Mouse (Mus musculus) thymus, postnatal 25 days (tissue): Measurements from ENCODE around the gene Syvn1.

ENCODE experiments used
- DNase-seq: peaks from one replicate; pipeline ENCODE4 v3.0.0; 2022

Gene Syvn1

GRCm38 (mm10) chr19:6070571-6071250 lies 24.3 kb downstream of the Syvn1 start:
- DNase-seq: no peak

- DNase-seq: no peak
Observed at GRCm38 (mm10) chr19:6071261-6071660, 24.9 kb downstream of the Syvn1 start.

DNA sequence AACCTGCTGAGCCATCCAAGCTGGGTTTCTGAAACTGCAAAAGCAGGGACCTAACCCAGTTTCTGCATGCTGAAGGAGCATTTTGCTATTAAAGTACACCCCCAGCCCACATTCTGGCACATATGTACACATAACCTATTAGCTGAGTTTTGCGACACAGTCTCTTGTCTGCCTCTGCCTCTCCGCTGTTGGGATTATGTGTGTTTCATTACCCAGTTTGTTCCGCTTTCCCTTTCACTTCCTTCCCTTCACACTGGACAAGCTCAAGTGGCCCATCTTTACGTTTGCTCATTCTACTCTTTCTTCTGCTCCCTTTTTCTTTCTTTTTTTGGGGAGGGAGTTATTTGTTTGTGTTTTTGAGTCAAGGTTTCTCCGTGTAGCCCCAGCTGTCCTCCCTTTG lies 27.5 kb downstream of the Syvn1 start:
- no peak for DNase-seq

DNA sequence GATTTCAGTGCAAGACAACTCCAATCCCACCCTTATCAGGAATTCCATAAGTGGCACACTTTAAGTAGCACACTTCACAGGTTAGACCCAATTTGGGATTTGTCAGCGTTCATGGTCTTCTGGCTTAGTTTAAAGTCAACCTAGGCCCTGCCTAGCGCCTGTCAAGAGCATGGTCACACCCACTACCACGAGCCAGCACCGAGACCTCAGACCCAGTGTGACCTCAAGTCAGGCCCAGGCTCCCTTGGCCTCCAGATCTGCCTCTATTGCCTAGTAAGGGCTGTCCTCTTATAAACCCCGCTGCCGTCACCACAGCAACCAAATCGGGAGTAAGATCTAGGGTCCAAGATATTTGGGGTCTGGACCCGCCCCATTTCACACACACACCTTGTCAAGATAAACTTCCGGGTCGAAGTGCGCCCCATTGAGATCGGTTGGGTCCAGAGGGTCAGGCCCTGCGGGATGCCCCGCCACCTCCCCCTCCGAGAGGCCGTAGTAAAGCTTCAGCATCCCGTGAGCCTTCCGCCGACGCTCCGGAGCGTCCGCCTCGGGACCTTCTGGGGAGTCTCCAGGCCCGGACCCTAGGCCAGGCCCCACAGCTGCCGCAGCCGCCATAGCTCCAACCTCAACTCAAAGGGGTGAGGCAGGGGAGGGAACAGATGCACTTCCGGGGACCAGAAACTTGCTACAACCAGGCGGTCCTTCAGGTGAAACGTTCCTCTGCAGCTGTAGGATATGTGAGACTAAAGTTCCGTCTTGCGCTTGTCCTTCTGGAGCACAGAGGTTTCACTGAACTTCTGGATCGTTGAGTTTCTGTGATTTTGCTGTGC lies 30.4 kb downstream of the Syvn1 start, which contains the start of gene Vps51:
Vps51 (minus strand) TSS at position 668 of the 830 bp plus-strand sequence.
- peak; percentile 88 for DNase-seq

GRCm38 (mm10) chr19:6079983-6080480 lies 33.7 kb downstream of the Syvn1 start, which contains the start of gene Tmem262:
Tmem262 (plus strand) TSS chr19:6080033.
- no peak for DNase-seq

GRCm38 (mm10) chr19:6082156-6082555 lies 35.8 kb downstream of the Syvn1 start, which contains the start of gene Gm28374:
Gm28374 (minus strand) TSS chr19:6082256.
- no peak for DNase-seq

- peak; percentile 94 for DNase-seq
Observed at GRCm38 (mm10) chr19:6084478-6085248, 38.3 kb downstream of the Syvn1 start, which contains the start of the genes Zfpl1 and Cdca5. Zfpl1 (minus strand) TSS chr19:6084956. Cdca5 (plus strand) TSS chr19:6084983.

DNA sequence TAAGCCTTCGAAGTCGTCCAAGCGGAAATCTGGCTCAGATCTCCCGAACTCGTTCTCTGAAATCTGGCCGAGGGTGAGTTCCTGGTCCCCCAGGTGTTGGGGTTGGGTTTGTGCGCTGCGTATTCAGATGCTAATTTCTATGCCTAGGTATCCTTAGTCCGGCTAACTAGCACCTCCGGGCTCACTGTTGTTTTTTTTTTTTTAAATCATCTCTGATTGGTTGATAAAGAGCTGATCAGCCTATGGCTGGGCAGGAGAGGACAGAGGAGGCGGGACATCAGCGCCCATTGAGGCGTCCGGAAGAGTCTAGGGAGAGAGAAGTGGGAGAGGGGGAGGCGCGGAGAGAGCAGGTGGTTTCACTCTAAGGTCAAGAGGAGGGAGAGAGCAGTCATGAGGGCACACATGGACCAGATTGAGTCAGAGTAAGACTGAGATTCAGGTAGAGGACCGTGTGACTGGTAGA lies 39.1 kb downstream of the Syvn1 start:
- peak; percentile 70 for DNase-seq

GRCm38 (mm10) chr19:6088841-6089240 lies 42.5 kb downstream of the Syvn1 start:
- DNase-seq: no peak

DNA sequence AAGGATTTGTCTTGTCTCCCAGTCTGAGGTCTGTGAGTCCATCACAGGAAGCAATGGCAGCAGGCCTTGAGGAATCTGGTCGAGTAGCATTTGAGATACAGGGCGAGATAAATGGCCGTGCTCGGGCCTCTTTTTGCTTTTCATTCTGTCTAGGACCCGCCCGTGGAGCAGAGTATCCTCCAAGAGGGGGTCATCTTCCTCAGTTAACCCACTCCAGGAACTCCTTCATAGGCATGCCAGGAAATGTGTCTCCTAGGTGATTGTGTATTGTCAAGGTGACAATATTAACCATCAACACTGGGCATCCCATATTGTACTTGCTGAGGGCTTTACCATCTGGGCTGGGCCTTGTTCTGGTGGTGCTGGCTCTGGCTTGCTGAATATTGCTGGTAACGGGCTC lies 47.7 kb downstream of the Syvn1 start, which contains the start of gene AC131692.1:
AC131692.1 (plus strand) TSS at position 301 of the 400 bp plus-strand sequence.
- no peak for DNase-seq

DNA sequence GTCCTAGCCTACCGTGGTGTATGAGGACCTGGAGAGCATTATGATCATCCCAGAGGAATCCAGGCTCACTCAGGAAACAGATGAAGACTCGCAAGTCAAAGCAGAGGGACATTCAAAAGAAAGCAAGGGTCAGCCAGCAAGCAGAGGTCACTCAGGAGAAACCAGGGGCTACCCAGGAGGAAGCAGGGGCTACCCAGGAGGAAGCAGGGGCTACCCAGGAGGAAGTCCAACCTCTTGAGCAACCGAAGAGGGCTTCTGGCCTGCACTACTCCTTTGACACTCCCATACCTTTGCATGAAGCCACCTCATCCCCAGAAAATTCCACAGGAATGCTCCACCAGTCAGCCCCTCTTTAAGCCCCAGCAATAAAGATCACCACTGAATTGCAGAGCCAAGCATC lies 51.5 kb downstream of the Syvn1 start:
- DNase-seq: no peak

DNA sequence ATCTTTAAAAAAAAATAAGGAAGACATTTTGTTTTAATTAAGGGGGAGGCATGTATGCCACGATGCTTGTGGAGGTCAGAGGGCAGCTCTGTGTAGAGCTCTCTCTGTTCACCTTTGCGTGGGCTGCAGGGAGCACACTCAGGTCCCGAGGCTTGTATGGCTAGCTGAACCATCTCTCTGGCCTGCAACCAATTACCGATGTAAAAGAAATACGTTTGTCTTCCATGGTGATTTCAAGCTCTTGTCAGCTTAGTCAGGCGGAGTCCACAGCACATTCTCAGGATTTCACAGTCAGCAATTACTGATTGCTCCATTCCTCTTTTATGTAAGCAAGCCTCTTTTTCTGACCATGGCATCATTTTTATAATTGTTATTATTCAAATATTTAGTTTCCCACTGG lies 54.8 kb downstream of the Syvn1 start:
- no peak for DNase-seq

DNA sequence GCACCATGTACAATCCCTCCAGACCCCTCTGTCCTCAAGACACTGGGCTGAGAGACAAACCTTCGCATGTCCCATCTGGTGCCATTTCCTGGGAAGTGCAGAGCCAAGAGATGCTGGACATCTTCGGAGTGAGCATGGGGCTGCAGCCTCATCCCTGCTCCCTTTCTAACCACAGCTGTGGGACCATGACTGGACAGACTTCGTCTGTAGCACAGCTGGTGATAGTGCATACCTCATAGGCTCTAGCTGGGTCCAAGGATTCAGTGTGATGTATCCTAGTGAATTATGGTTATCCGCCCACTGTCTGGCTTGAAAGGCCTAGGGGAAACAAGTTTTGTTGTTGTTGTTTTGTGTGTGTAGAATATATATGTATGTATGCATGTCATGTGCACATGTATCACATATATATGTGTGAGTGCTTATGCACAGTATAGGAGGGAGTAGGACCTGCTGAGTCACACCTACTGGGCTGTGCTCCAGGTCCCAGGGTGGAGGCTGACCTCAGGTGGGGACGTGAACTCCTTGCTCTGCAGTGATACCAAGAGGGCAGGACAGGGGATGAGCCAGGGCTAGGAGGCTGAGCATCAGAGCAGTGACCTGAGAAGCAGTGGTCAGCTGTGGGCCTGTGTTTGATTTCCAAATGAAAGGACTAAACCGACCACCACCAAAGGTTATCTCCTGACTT lies 55.9 kb downstream of the Syvn1 start:
- no peak for DNase-seq
